Mouse (Mus musculus): ENCODE results near the gene Celf5. TPM values are rescaled to one million over a fixed set of nuclear protein-coding genes. Genes with fewer than 3 reads are reported as not detected.

Celf5 gene
- polyA plus RNA-seq, 1 experiment from 2014 or later: 1.4 TPM

DNA sequence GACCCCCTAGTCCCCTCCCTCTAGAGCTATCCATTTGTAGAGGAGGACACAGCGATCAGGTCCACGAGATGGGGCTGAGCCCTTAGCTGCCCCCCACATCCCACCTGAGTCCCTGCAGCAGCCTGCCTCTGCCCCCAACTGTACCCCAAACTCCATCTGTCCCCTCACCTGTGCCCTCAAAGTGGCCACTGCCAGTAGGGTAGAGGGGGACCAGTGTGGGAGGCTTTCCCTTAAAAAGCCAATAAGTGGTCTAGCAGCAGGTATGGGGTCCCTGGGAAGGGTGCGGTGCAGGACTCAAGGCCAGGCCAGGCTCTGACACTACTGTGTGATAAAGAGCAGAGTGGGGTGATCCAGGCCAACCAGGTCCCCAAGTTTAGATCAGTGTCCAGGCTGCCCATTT, 55.2 kb downstream of the Celf5 start:
- 35% methylated on average over 3 of the region's 3 CpGs for WGBS
- H3K4me1 ChIP-seq (ENCODE audit: control insufficient read depth, insufficient read depth, low read length): peaks cover 50% of the 10 kb centered on the region
- H3K27me3 ChIP-seq (replicated peaks; ENCODE audit: control insufficient read depth, insufficient read depth, low read length): peaks cover 7% of the 10 kb centered on the region; the same call in 1 of the 2 replicates
- H3K9ac ChIP-seq (ENCODE audit: low read depth, low read length): peak overlapping the region; percentile 81; the same call in 1 of the 2 replicates
- H3K4me2 ChIP-seq (ENCODE audit: low read depth, low read length): peak overlapping the region; percentile 78
- H3K27ac ChIP-seq (ENCODE audit: low read length): no peak overlapping the region
- no peaks in the 10 kb centered on the region for H3K9me3 ChIP-seq (ENCODE audit: control insufficient read depth, low read length)
- no peaks in the 10 kb centered on the region for H3K36me3 ChIP-seq (ENCODE audit: control insufficient read depth, insufficient read depth, low read length)
- no peak for ATAC-seq
- peak overlapping the region; percentile 66 for H3K4me3 ChIP-seq (ENCODE audit: low read length)

GRCm38 (mm10) chr10:81426897-81427296, 55.6 kb downstream of the Celf5 start:
- Histone ChIP-seq H3K9me3 (ENCODE audit: control insufficient read depth, low read length) (no peaks in the 10 kb centered on the region), H3K27me3 (replicated peaks; ENCODE audit: control insufficient read depth, insufficient read depth, low read length) (peaks cover 7% of the 10 kb centered on the region; the same call in 1 of the 2 replicates), H3K9ac (ENCODE audit: low read depth, low read length) (peak overlapping the region; percentile 81), H3K4me3 (ENCODE audit: low read length) (peak overlapping the region; percentile 66), H3K4me2 (ENCODE audit: low read depth, low read length) (peak overlapping the region; percentile 78), H3K36me3 (ENCODE audit: control insufficient read depth, insufficient read depth, low read length) (no peaks in the 10 kb centered on the region), H3K27ac (ENCODE audit: low read length) (peak overlapping the region; percentile 54), H3K4me1 (ENCODE audit: control insufficient read depth, insufficient read depth, low read length) (peaks cover 50% of the 10 kb centered on the region)
- 1% methylated on average over 33 of the region's 38 CpGs for WGBS
- no peak for ATAC-seq

GRCm38 (mm10) chr10:81426081-81426671, 56.3 kb downstream of the Celf5 start:
- peak overlapping the region; percentile 81 for H3K9ac ChIP-seq (ENCODE audit: low read depth, low read length)
- no peaks in the 10 kb centered on the region for H3K36me3 ChIP-seq (ENCODE audit: control insufficient read depth, insufficient read depth, low read length)
- H3K9me3 ChIP-seq (ENCODE audit: control insufficient read depth, low read length): no peaks in the 10 kb centered on the region
- H3K4me2 ChIP-seq (ENCODE audit: low read depth, low read length): peak overlapping the region; percentile 78
- H3K4me3 ChIP-seq (ENCODE audit: low read length): peak overlapping the region; percentile 66
- H3K4me1 ChIP-seq (ENCODE audit: control insufficient read depth, insufficient read depth, low read length): peaks cover 44% of the 10 kb centered on the region
- 1% methylated on average over 21 of the region's 33 CpGs for WGBS
- peak overlapping the region; percentile 54 for H3K27ac ChIP-seq (ENCODE audit: low read length)
- no peak for ATAC-seq
- peaks cover 5% of the 10 kb centered on the region; the same call in 1 of the 2 replicates for H3K27me3 ChIP-seq (replicated peaks; ENCODE audit: control insufficient read depth, insufficient read depth, low read length)

- Histone ChIP-seq H3K4me1 (ENCODE audit: control insufficient read depth, insufficient read depth, low read length) (peaks cover 39% of the 10 kb centered on the region), H3K9ac (ENCODE audit: low read depth, low read length) (peak overlapping the region; percentile 81), H3K27ac (ENCODE audit: low read length) (peak overlapping the region; percentile 77), H3K9me3 (ENCODE audit: control insufficient read depth, low read length) (no peaks in the 10 kb centered on the region), H3K4me2 (ENCODE audit: low read depth, low read length) (peak overlapping the region; percentile 78), H3K4me3 (ENCODE audit: low read length) (peak overlapping the region; percentile 66), H3K27me3 (replicated peaks; ENCODE audit: control insufficient read depth, insufficient read depth, low read length) (peaks cover 5% of the 10 kb centered on the region; the same call in 1 of the 2 replicates), H3K36me3 (ENCODE audit: control insufficient read depth, insufficient read depth, low read length) (no peaks in the 10 kb centered on the region)
- ATAC-seq: no peak
- WGBS: 43% methylated on average over 10 of the region's 10 CpGs
Measured at GRCm38 (mm10) chr10:81425236-81425850, 57.2 kb downstream of the Celf5 start.

DNA sequence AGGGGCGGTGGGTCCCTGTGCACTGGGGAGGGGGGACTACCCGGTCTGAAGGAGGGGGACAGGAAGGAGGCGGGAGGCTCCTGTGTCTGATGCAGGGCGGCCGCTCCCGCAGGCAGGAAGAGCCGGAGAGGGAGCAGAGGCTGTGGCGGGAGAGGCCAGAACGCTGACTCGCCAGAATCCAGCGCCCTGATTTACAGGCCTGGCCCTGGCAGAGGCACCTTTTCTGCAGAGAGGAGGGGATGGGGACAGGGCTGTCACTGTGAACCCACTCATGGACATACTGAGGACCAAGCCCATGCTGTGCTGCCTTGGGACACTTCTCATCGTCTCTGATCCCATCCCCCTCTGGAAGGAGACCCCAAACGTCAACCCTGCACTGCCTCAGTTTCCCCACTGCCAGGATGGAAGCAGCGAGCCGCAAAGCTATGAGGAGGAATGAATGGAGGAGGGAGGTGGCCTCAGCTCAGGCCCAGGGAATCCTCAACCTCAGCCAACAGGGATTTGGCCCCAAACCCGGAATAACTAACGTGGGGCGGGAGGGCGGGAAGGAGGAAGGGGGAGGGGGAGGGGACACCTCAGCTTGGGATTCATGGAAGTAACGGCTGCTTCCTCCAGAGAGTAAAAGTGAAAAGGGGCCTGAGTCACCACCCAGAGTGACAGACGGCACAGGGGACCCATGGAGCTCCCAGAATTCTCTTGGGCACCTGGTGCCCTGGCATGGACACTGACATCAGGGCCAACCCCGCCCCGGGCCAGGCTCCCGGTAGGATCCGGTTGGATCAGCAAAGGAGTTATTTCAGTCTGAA, 58.1 kb downstream of the Celf5 start:
- Histone ChIP-seq H3K27ac (ENCODE audit: low read length) (peak overlapping the region; percentile 77), H3K9ac (ENCODE audit: low read depth, low read length) (peak overlapping the region; percentile 81)
- peak; percentile 12; the same call in 1 of the 2 replicates for ATAC-seq

DNA sequence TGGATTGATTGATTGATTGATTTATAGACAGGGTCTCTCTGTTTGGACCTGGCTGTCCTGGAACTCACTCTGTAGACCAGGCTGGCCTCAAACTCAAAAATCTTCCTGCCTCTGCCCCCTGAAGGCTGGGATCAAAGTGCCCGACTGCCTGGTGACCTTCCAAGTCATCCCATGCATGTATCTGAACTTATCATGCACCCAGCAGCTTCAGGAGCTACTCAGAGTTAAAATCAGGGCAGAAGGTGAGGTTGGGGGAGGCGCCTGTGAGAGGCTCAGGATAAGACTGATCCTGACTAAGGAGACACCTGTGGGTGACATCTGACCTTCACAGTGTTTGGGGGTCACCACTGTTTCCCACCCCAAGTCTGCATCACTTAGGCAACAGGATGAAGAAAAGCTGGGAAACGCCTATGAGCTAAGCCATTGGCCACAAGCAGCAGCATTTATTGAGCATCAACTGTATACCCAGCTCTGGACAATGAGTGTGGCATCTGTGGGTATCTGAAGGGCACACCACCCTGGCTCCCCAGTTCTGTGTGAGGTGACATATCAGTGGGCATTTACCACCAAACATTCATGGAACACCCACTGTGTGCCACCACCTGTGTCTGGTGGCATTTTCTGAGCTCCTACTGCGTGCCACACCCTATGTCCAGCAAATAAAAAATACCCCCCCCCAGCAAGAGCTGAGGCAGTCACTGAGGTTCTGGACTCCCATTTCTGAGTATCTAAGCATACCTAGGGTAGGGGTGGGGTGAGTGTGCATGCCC, 58.8 kb downstream of the Celf5 start:
- Histone ChIP-seq H3K27ac (ENCODE audit: low read length) (peak overlapping the region; percentile 77), H3K9me3 (ENCODE audit: control insufficient read depth, low read length) (no peaks in the 10 kb centered on the region), H3K36me3 (ENCODE audit: control insufficient read depth, insufficient read depth, low read length) (no peaks in the 10 kb centered on the region), H3K4me3 (ENCODE audit: low read length) (peak overlapping the region; percentile 66), H3K27me3 (replicated peaks; ENCODE audit: control insufficient read depth, insufficient read depth, low read length) (peaks cover 5% of the 10 kb centered on the region; the same call in 1 of the 2 replicates), H3K4me2 (ENCODE audit: low read depth, low read length) (peak overlapping the region; percentile 78), H3K4me1 (ENCODE audit: control insufficient read depth, insufficient read depth, low read length) (peaks cover 43% of the 10 kb centered on the region), H3K9ac (ENCODE audit: low read depth, low read length) (peak overlapping the region; percentile 60; the same call in 1 of the 2 replicates)
- WGBS: 58% methylated on average over 4 of the region's 4 CpGs
- ATAC-seq: no peak

More for the DNA sequence above, 58.1 kb downstream of the Celf5 start:
- Histone ChIP-seq H3K4me2 (ENCODE audit: low read depth, low read length) (peak overlapping the region; percentile 78), H3K36me3 (ENCODE audit: control insufficient read depth, insufficient read depth, low read length) (no peaks in the 10 kb centered on the region), H3K4me3 (ENCODE audit: low read length) (peak overlapping the region; percentile 66), H3K27me3 (replicated peaks; ENCODE audit: control insufficient read depth, insufficient read depth, low read length) (peaks cover 5% of the 10 kb centered on the region; the same call in 1 of the 2 replicates), H3K4me1 (ENCODE audit: control insufficient read depth, insufficient read depth, low read length) (peaks cover 38% of the 10 kb centered on the region), H3K9me3 (ENCODE audit: control insufficient read depth, low read length) (no peaks in the 10 kb centered on the region)
- 7% methylated on average over 25 of the region's 25 CpGs for WGBS

DNA sequence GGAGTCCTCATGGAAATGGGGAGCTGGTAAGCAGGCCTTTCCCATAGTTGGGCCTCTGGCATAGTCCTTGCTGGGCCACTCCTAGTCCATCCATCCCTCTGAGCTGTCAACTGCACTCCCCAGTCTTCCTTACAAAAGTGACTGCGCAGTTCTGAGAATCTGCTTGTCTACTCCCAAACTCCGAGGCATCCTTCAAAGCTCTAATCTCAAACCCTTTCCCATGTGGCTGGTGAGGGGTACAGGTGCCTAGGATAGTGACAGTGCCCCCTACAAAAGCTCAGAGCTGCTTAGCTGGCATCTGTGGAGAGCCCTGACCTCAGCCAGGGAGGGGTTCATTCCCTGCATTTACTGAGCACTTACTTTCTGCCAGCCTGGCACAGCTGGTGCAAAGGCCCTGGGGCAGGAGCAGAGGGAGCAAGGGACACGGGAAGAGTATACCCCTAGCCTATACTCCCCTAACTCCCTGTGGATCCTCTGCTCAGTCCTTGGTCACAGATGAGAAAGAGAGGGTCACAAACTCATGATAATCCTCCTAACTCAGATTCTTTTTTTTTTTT, 59.8 kb downstream of the Celf5 start:
- ATAC-seq: no peak
- 80% methylated on average over 3 of the region's 3 CpGs for WGBS
- H3K36me3 ChIP-seq (ENCODE audit: control insufficient read depth, insufficient read depth, low read length): no peaks in the 10 kb centered on the region

GRCm38 (mm10) chr10:81422191-81422590, 60.3 kb downstream of the Celf5 start:
- no peak overlapping the region for H3K4me2 ChIP-seq (ENCODE audit: low read depth, low read length)
- H3K9ac ChIP-seq (ENCODE audit: low read depth, low read length): no peak overlapping the region
- 76% methylated on average over 6 of the region's 6 CpGs for WGBS
- H3K4me1 ChIP-seq (ENCODE audit: control insufficient read depth, insufficient read depth, low read length): peaks cover 50% of the 10 kb centered on the region
- H3K4me3 ChIP-seq (ENCODE audit: low read length): no peak overlapping the region
- H3K9me3 ChIP-seq (ENCODE audit: control insufficient read depth, low read length): no peaks in the 10 kb centered on the region
- no peak overlapping the region for H3K27ac ChIP-seq (ENCODE audit: low read length)
- H3K27me3 ChIP-seq (replicated peaks; ENCODE audit: control insufficient read depth, insufficient read depth, low read length): peaks cover 2% of the 10 kb centered on the region; the same call in 1 of the 2 replicates
- H3K36me3 ChIP-seq (ENCODE audit: control insufficient read depth, insufficient read depth, low read length): no peaks in the 10 kb centered on the region
- no peak for ATAC-seq

More for the DNA sequence above, 59.8 kb downstream of the Celf5 start:
- Histone ChIP-seq H3K4me2 (ENCODE audit: low read depth, low read length) (no peak overlapping the region), H3K4me3 (ENCODE audit: low read length) (no peak overlapping the region), H3K27me3 (replicated peaks; ENCODE audit: control insufficient read depth, insufficient read depth, low read length) (peaks cover 5% of the 10 kb centered on the region; the same call in 1 of the 2 replicates), H3K9me3 (ENCODE audit: control insufficient read depth, low read length) (no peaks in the 10 kb centered on the region), H3K4me1 (ENCODE audit: control insufficient read depth, insufficient read depth, low read length) (peaks cover 46% of the 10 kb centered on the region), H3K27ac (ENCODE audit: low read length) (no peak overlapping the region), H3K9ac (ENCODE audit: low read depth, low read length) (no peak overlapping the region)
